ENCODE assay signal across 17 mouse cellular contexts in the genomic region with DNA sequence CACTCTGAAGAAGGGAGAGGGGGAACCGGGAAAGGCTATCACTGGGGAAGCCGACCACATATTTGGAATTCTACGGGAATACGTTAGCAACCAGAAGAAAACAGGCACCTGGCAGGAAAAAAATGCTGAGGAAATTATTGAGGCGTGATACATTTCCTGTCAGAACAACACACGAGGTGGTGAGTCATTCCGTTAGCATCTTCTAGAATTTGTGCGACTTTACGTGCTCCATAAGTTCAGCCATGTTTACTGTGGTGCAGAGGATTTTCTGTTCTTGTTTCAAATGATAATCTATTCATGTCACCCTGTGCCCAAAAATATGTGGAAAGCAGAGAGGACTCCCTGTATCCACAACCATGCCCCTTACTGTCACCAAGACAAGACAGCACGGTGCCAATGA. TPM values are rescaled to one million over a fixed set of nuclear protein-coding genes. Genes with fewer than 3 reads are reported as not detected.
DNase-seq lines count a peak whose midpoint lies in the region; ATAC-seq and TF ChIP-seq lines count a peak whose summit lies in the region.
"Had no signal": no experiment of that assay in that cellular context is flagged by ENCODE, and none has a peak within 500 bp of the region (broad histone marks: within the 10 kb centered on the region; RNA-seq: fewer than 3 reads in every experiment).

No protein-coding gene starts in this region.

- no peak for TF ChIP-seq EP300 in heart, adult 2 months (IDR thresholded peaks at IDR 0.05; ENCODE audit: insufficient read depth, low read depth, low read length)

- intact Hi-C loops in heart, adult 2 months (cut with DNase I): no loop called here

- no peak overlapping the region for H3K9ac ChIP-seq in heart, embryonic 11.5 days (ENCODE audit: low read depth, low read length)
- H3K9ac ChIP-seq in heart, adult 2 months (ENCODE audit: low read depth, low read length): no peak overlapping the region
- no peak overlapping the region for H3K9ac ChIP-seq in midbrain, embryonic 11.5 days (ENCODE audit: low read length)
- no peak overlapping the region for H3K9ac ChIP-seq in hindbrain, embryonic 14.5 days

- no peak for TF ChIP-seq POLR2A in heart, adult 2 months (IDR thresholded peaks at IDR 0.05; ENCODE audit: insufficient read depth, low read depth, low read length)

- no peaks in the 10 kb centered on the region for H3K9me3 ChIP-seq in heart, embryonic 11.5 days (replicated peaks; ENCODE audit: control insufficient read depth, low read length)
- no peaks in the 10 kb centered on the region for H3K9me3 ChIP-seq in midbrain, embryonic 11.5 days (ENCODE audit: control insufficient read depth, low read length)
- H3K9me3 ChIP-seq in midbrain, embryonic 10.5 days (replicated peaks): no peaks in the 10 kb centered on the region
- H3K9me3 ChIP-seq in hindbrain, embryonic 14.5 days (ENCODE audit: control insufficient read depth, low read length): no peaks in the 10 kb centered on the region

- no peak for DNase-seq in heart, adult 2 months
- peak; percentile 79 for DNase-seq in midbrain, embryonic 11.5 days (ENCODE audit: low spot score, missing footprints)
- no peak for DNase-seq in midbrain, embryonic 10.5 days (ENCODE audit: low spot score)
- DNase-seq in hindbrain, embryonic 14.5 days (ENCODE audit: low spot score): no peak
- no peak for DNase-seq in layer of hippocampus, postnatal 25 days (ENCODE audit: extremely low spot score in 1 of 2, low spot score in 1 of 2)
- DNase-seq in retina, embryonic 14.5 days (ENCODE audit: low spot score): no peak
- DNase-seq: adrenal gland, postnatal 36 days; cerebellum, adult 8-10 months; gastrocnemius, postnatal 10 days; left cerebral cortex, postnatal 4 days; liver; retina, postnatal 1 day; right cerebral cortex, postnatal 4 days had no signal

- WGBS in heart, embryonic 11.5 days (ENCODE audit: insufficient replicate concordance): 45% methylated on average over 10 of the region's 10 CpGs
- 25% methylated on average over 10 of the region's 10 CpGs for WGBS in heart, adult 2 months
- 76% methylated on average over 10 of the region's 10 CpGs for WGBS in midbrain, embryonic 11.5 days
- 79% methylated on average over 10 of the region's 10 CpGs for WGBS in midbrain, embryonic 10.5 days
- 79% methylated on average over 10 of the region's 10 CpGs for WGBS in hindbrain, embryonic 14.5 days

- no peak for TF ChIP-seq CTCF in heart, adult 2 months (IDR thresholded peaks at IDR 0.05)

- 0 out of 2 replicates have a peak overlapping the region, but pooled peaks have one; percentile 22 for H3K27ac ChIP-seq in heart, embryonic 11.5 days (ENCODE audit: low read depth, low read length)
- no peak overlapping the region; the same call in 1 of the 2 replicates for H3K27ac ChIP-seq in heart, adult 2 months
- no peak overlapping the region for H3K27ac ChIP-seq in midbrain, embryonic 11.5 days (ENCODE audit: low read depth, low read length)
- no peak overlapping the region for H3K27ac ChIP-seq in midbrain, embryonic 10.5 days (replicated peaks)
- H3K27ac ChIP-seq in brown adipose tissue, adult 24 weeks (replicated peaks; ENCODE audit: low read depth, low read length): peak overlapping the region; percentile 77
- no peak overlapping the region for H3K27ac ChIP-seq in hindbrain, embryonic 14.5 days
- H3K27ac ChIP-seq: hindbrain, postnatal 0 days had no signal

- H3K4me3 ChIP-seq in heart, embryonic 11.5 days (ENCODE audit: low read depth, low read length): no peak overlapping the region
- no peak overlapping the region for H3K4me3 ChIP-seq in heart, adult 2 months
- no peak overlapping the region for H3K4me3 ChIP-seq in midbrain, embryonic 11.5 days (ENCODE audit: low read depth, low read length)
- H3K4me3 ChIP-seq in midbrain, embryonic 10.5 days: no peak overlapping the region
- no peak overlapping the region for H3K4me3 ChIP-seq in brown adipose tissue, adult 24 weeks (ENCODE audit: insufficient read depth, low read depth, low read length)
- no peak overlapping the region for H3K4me3 ChIP-seq in hindbrain, embryonic 14.5 days (replicated peaks; ENCODE audit: low read length)

- peaks cover 3% of the 10 kb centered on the region; the same call in 1 of the 2 replicates for H3K4me1 ChIP-seq in heart, embryonic 11.5 days (ENCODE audit: control insufficient read depth, insufficient read depth, low read length)
- no peaks in the 10 kb centered on the region for H3K4me1 ChIP-seq in heart, adult 2 months (ENCODE audit: control insufficient read depth, insufficient read depth, low read length)
- H3K4me1 ChIP-seq in midbrain, embryonic 11.5 days (ENCODE audit: control insufficient read depth, insufficient read depth, low read length): no peaks in the 10 kb centered on the region
- H3K4me1 ChIP-seq in midbrain, embryonic 10.5 days: peaks cover 3% of the 10 kb centered on the region; the same call in 1 of the 2 replicates
- peaks cover 16% of the 10 kb centered on the region for H3K4me1 ChIP-seq in brown adipose tissue, adult 24 weeks (ENCODE audit: control insufficient read depth, insufficient read depth, insufficient read length, low read length)
- H3K4me1 ChIP-seq in hindbrain, embryonic 14.5 days (replicated peaks; ENCODE audit: control insufficient read depth, insufficient read depth, low read length): no peaks in the 10 kb centered on the region

- H3K79me2 ChIP-seq in heart, adult 2 months (replicated peaks; ENCODE audit: control insufficient read depth, insufficient read depth, low read length): no peaks in the 10 kb centered on the region

- no peak for ATAC-seq in heart, embryonic 11.5 days (replicated peaks; ENCODE audit: insufficient number of reproducible peaks, low FRiP score, low TSS enrichment)
- no peak for ATAC-seq in midbrain, embryonic 11.5 days (ENCODE audit: low FRiP score)
- no peak for ATAC-seq in hindbrain, embryonic 14.5 days (ENCODE audit: low FRiP score)
- ATAC-seq: hindbrain, postnatal 0 days; intestine, postnatal 0 days had no signal

- no peaks in the 10 kb centered on the region for H3K27me3 ChIP-seq in heart, embryonic 11.5 days (ENCODE audit: control insufficient read depth, insufficient read depth, low read length)
- H3K27me3 ChIP-seq in heart, adult 2 months (ENCODE audit: control insufficient read depth, insufficient read depth, low read length): no peaks in the 10 kb centered on the region
- H3K27me3 ChIP-seq in midbrain, embryonic 11.5 days (ENCODE audit: control insufficient read depth, insufficient read depth, low read length): no peaks in the 10 kb centered on the region
- H3K27me3 ChIP-seq in midbrain, embryonic 10.5 days (ENCODE audit: low read depth, poor library complexity, severe bottlenecking): no peaks in the 10 kb centered on the region
- no peaks in the 10 kb centered on the region for H3K27me3 ChIP-seq in hindbrain, embryonic 14.5 days (ENCODE audit: control insufficient read depth, insufficient read depth, low read length)

- no peak overlapping the region for H3K4me2 ChIP-seq in heart, embryonic 11.5 days
- no peak overlapping the region for H3K4me2 ChIP-seq in midbrain, embryonic 11.5 days
- H3K4me2 ChIP-seq in hindbrain, embryonic 14.5 days (replicated peaks): no peak overlapping the region

- no peaks in the 10 kb centered on the region for H3K36me3 ChIP-seq in heart, embryonic 11.5 days (ENCODE audit: control insufficient read depth, insufficient read depth, low read length)
- H3K36me3 ChIP-seq in heart, adult 2 months (ENCODE audit: control insufficient read depth, insufficient read depth, low read length): no peaks in the 10 kb centered on the region
- no peaks in the 10 kb centered on the region for H3K36me3 ChIP-seq in midbrain, embryonic 11.5 days (ENCODE audit: control insufficient read depth, insufficient read depth, low read length)
- no peaks in the 10 kb centered on the region for H3K36me3 ChIP-seq in midbrain, embryonic 10.5 days
- H3K36me3 ChIP-seq in hindbrain, embryonic 14.5 days (replicated peaks; ENCODE audit: control insufficient read depth, insufficient read depth): no peaks in the 10 kb centered on the region

RNA-seq across cellular contexts. Expression of a gene that starts 13.6 kb away (rescaled TPM):
- polyA plus RNA-seq in heart, embryonic 11.5 days (2014; fragmentation: Nextera tagmentation; extraction: Ambion mirVana): 11.0 and 12.5 TPM in 2 replicates
- 1 to 10 TPM; 4.6 to 5.2 TPM for total RNA-seq in heart, adult 2 months (2021)
- polyA plus RNA-seq in heart, adult 2 months (2012; rRNA removed): 2.4 and 3.8 TPM in 2 replicates
- 6.7 and 7.7 TPM in 2 replicates for polyA plus RNA-seq in midbrain, embryonic 11.5 days (2014; fragmentation: Nextera tagmentation; extraction: Ambion mirVana)
- polyA plus RNA-seq in midbrain, embryonic 10.5 days (2016; fragmentation: Nextera tagmentation; extraction: Ambion mirVana): 8.9 and 10.0 TPM in 2 replicates
- polyA plus RNA-seq in brown adipose tissue, adult 24 weeks (2012; ENCODE audit: insufficient read depth, insufficient read length, missing spikeins): 14.1 and 14.8 TPM in 2 replicates
- 26.1 and 28.5 TPM in 2 replicates for polyA plus RNA-seq in hindbrain, embryonic 14.5 days (2014; fragmentation: Nextera tagmentation; extraction: Ambion mirVana)
- total RNA-seq in layer of hippocampus, postnatal 25 days (2021): 10 to 100 TPM; 90.3 to 90.9 TPM

Comparison
In these comparisons a context has a peak if more than half of its experiments do, and no peak if none do; other contexts are left out.
1. H3K27ac ChIP-seq: peak in heart, embryonic 11.5 days (single experiment) and brown adipose tissue, adult 24 weeks (single experiment); none in heart, adult 2 months (single experiment), midbrain, embryonic 11.5 days (single experiment), midbrain, embryonic 10.5 days (single experiment) and hindbrain, embryonic 14.5 days (single experiment).